Comparison of ENCODE assay signal across 10 mouse cellular contexts in the genomic region with DNA sequence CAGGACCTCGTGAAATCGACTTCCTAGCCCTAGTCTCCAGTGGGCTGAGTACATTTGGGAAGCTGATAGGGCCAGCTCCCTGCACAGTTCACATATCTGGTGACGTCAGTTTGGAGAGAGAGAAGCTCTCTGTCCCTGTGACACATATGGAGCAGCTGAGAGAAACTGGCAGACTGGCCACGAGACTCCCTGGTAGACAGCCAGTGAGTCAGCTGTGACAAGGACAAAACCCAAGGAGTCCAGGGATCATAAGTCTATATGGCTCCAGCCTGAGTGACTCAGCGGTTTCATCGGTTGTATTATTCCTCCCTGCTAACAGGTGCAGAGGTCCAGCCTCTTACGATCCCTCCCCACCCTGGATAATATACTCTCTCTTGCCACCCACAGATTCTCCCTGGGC. TPM values are rescaled to one million over a fixed set of nuclear protein-coding genes. Genes with fewer than 3 reads are reported as not detected.
DNase-seq lines count a peak whose midpoint lies in the region; ATAC-seq lines count a peak whose summit lies in the region.
"Had no signal": no experiment of that assay in that cellular context is flagged by ENCODE, and none has a peak within 500 bp of the region (broad histone marks: within the 10 kb centered on the region; RNA-seq: fewer than 3 reads in every experiment).

No protein-coding gene starts in this region.

- no peaks in the 10 kb centered on the region for H3K27me3 ChIP-seq in embryonic facial prominence, embryonic 14.5 days (replicated peaks; ENCODE audit: control insufficient read depth, insufficient read depth, low read length)
- H3K27me3 ChIP-seq in embryonic facial prominence, embryonic 10.5 days (replicated peaks; ENCODE audit: low read depth, poor library complexity, severe bottlenecking), result no peaks in the 10 kb centered on the region
- no peaks in the 10 kb centered on the region for H3K27me3 ChIP-seq in heart, embryonic 15.5 days
- H3K27me3 ChIP-seq in stomach, embryonic 16.5 days (ENCODE audit: control insufficient read depth, insufficient read depth, low read length), result no peaks in the 10 kb centered on the region
- H3K27me3 ChIP-seq: limb, embryonic 12.5 days had no signal

- no peaks in the 10 kb centered on the region for H3K4me1 ChIP-seq in embryonic facial prominence, embryonic 14.5 days (ENCODE audit: control insufficient read depth, insufficient read depth, low read length)
- peaks cover 9% of the 10 kb centered on the region for H3K4me1 ChIP-seq in embryonic facial prominence, embryonic 10.5 days
- H3K4me1 ChIP-seq in heart, embryonic 15.5 days (replicated peaks), result peaks cover 13% of the 10 kb centered on the region; the same call in 1 of the 2 replicates
- peaks cover 4% of the 10 kb centered on the region; the same call in 1 of the 2 replicates for H3K4me1 ChIP-seq in stomach, embryonic 16.5 days (ENCODE audit: control insufficient read depth, insufficient read depth, low read length)

- ATAC-seq in embryonic facial prominence, embryonic 14.5 days (ENCODE audit: low read depth), result peak; percentile 83; the same call in 1 of the 2 replicates
- peak; percentile 61 for ATAC-seq in heart, embryonic 15.5 days (replicated peaks; ENCODE audit: insufficient number of reproducible peaks, insufficient read depth, low FRiP score, low read depth)
- ATAC-seq in stomach, embryonic 16.5 days (ENCODE audit: insufficient read depth, low FRiP score), result peak; percentile 71

- H3K9ac ChIP-seq in embryonic facial prominence, embryonic 14.5 days (ENCODE audit: low read depth, low read length), result no peak overlapping the region
- no peak overlapping the region for H3K9ac ChIP-seq in heart, embryonic 15.5 days
- no peak overlapping the region for H3K9ac ChIP-seq in stomach, embryonic 16.5 days (ENCODE audit: low read length)
- H3K9ac ChIP-seq: limb, embryonic 12.5 days had no signal

- no peak overlapping the region for H3K4me2 ChIP-seq in embryonic facial prominence, embryonic 14.5 days (ENCODE audit: low read depth, low read length)
- no peak overlapping the region for H3K4me2 ChIP-seq in heart, embryonic 15.5 days
- no peak overlapping the region for H3K4me2 ChIP-seq in stomach, embryonic 16.5 days (ENCODE audit: low read depth, low read length)
- H3K4me2 ChIP-seq: limb, embryonic 12.5 days had no signal

- no peaks in the 10 kb centered on the region for H3K36me3 ChIP-seq in embryonic facial prominence, embryonic 14.5 days (ENCODE audit: control insufficient read depth, insufficient read depth, low read length)
- no peaks in the 10 kb centered on the region for H3K36me3 ChIP-seq in embryonic facial prominence, embryonic 10.5 days (replicated peaks)
- no peaks in the 10 kb centered on the region for H3K36me3 ChIP-seq in heart, embryonic 15.5 days
- no peaks in the 10 kb centered on the region for H3K36me3 ChIP-seq in stomach, embryonic 16.5 days (ENCODE audit: control insufficient read depth, insufficient read depth, low read length)
- H3K36me3 ChIP-seq: limb, embryonic 12.5 days had no signal

- H3K9me3 ChIP-seq in embryonic facial prominence, embryonic 14.5 days (ENCODE audit: control insufficient read depth, low read length), result no peaks in the 10 kb centered on the region
- H3K9me3 ChIP-seq in embryonic facial prominence, embryonic 10.5 days, result no peaks in the 10 kb centered on the region
- H3K9me3 ChIP-seq in heart, embryonic 15.5 days (replicated peaks), result no peaks in the 10 kb centered on the region
- no peaks in the 10 kb centered on the region for H3K9me3 ChIP-seq in stomach, embryonic 16.5 days (replicated peaks; ENCODE audit: control insufficient read depth, low read length)
- H3K9me3 ChIP-seq: limb, embryonic 12.5 days had no signal

- WGBS in embryonic facial prominence, embryonic 14.5 days, result 70% methylated on average over 7 of the region's 7 CpGs
- WGBS in embryonic facial prominence, embryonic 10.5 days, result 82% methylated on average over 7 of the region's 7 CpGs
- 57% methylated on average over 7 of the region's 7 CpGs for WGBS in heart, embryonic 15.5 days
- 60% methylated on average over 7 of the region's 7 CpGs for WGBS in stomach, embryonic 16.5 days

- no peak overlapping the region for H3K27ac ChIP-seq in embryonic facial prominence, embryonic 14.5 days (replicated peaks; ENCODE audit: low read depth, low read length)
- no peak overlapping the region for H3K27ac ChIP-seq in embryonic facial prominence, embryonic 10.5 days (replicated peaks)
- H3K27ac ChIP-seq in heart, embryonic 15.5 days, result no peak overlapping the region
- H3K27ac ChIP-seq in stomach, embryonic 16.5 days (ENCODE audit: low read length), result peak overlapping the region; percentile 52; the same call in 1 of the 2 replicates
- H3K27ac ChIP-seq: limb, embryonic 12.5 days had no signal

- peak; percentile 74 for DNase-seq in embryonic facial prominence, embryonic 14.5 days (ENCODE audit: low spot score)
- no peak for DNase-seq in embryonic facial prominence, embryonic 10.5 days (ENCODE audit: low spot score)
- DNase-seq in right cerebral cortex, adult 18-20 months, result peak; percentile 20
- no peak for DNase-seq in right cerebral cortex, postnatal 4 days
- DNase-seq in thymus, postnatal 10 days (ENCODE audit: low spot score in 2 of 2), result no peak
- no peak for DNase-seq in spleen, postnatal 10 days (ENCODE audit: low spot score in 2 of 2)

- H3K4me3 ChIP-seq in embryonic facial prominence, embryonic 14.5 days (ENCODE audit: low read depth, low read length), result no peak overlapping the region
- no peak overlapping the region for H3K4me3 ChIP-seq in embryonic facial prominence, embryonic 10.5 days
- no peak overlapping the region for H3K4me3 ChIP-seq in heart, embryonic 15.5 days
- no peak overlapping the region for H3K4me3 ChIP-seq in stomach, embryonic 16.5 days (replicated peaks; ENCODE audit: low read length)
- H3K4me3 ChIP-seq: limb, embryonic 12.5 days had no signal

RNA-seq across cellular contexts. Expression of a gene that starts 12.4 kb away (rescaled TPM):
- polyA plus RNA-seq in embryonic facial prominence, embryonic 14.5 days (2014; fragmentation: Nextera tagmentation; extraction: Ambion mirVana), result 27.0 and 30.6 TPM in 2 replicates
- polyA plus RNA-seq in embryonic facial prominence, embryonic 10.5 days (2016; fragmentation: Nextera tagmentation; extraction: Ambion mirVana), result 16.7 and 17.5 TPM in 2 replicates
- 1.1 and 4.2 TPM in 2 replicates for polyA plus RNA-seq in heart, embryonic 15.5 days (2015; fragmentation: Nextera tagmentation; extraction: Ambion mirVana)
- 73.1 and 90.8 TPM in 2 replicates for polyA plus RNA-seq in stomach, embryonic 16.5 days (2015; fragmentation: Nextera tagmentation; extraction: Ambion mirVana)

RNA-seq across cellular contexts. Expression of a gene that starts 26.9 kb away (rescaled TPM):
- 23.2 and 27.8 TPM in 2 replicates for polyA plus RNA-seq in embryonic facial prominence, embryonic 14.5 days (2014; fragmentation: Nextera tagmentation; extraction: Ambion mirVana)
- polyA plus RNA-seq in embryonic facial prominence, embryonic 10.5 days (2016; fragmentation: Nextera tagmentation; extraction: Ambion mirVana), result 18.2 and 18.8 TPM in 2 replicates
- polyA plus RNA-seq in heart, embryonic 15.5 days (2015; fragmentation: Nextera tagmentation; extraction: Ambion mirVana), result 7.7 and 18.1 TPM in 2 replicates
- 83.9 and 89.2 TPM in 2 replicates for polyA plus RNA-seq in stomach, embryonic 16.5 days (2015; fragmentation: Nextera tagmentation; extraction: Ambion mirVana)

RNA-seq across cellular contexts. Expression of a gene that starts 26.9 kb away (rescaled TPM):
- 10.6 and 18.2 TPM in 2 replicates for polyA plus RNA-seq in embryonic facial prominence, embryonic 14.5 days (2014; fragmentation: Nextera tagmentation; extraction: Ambion mirVana)
- polyA plus RNA-seq in embryonic facial prominence, embryonic 10.5 days (2016; fragmentation: Nextera tagmentation; extraction: Ambion mirVana), result 14.8 and 17.0 TPM in 2 replicates
- 6.6 and 11.7 TPM in 2 replicates for polyA plus RNA-seq in heart, embryonic 15.5 days (2015; fragmentation: Nextera tagmentation; extraction: Ambion mirVana)
- polyA plus RNA-seq in stomach, embryonic 16.5 days (2015; fragmentation: Nextera tagmentation; extraction: Ambion mirVana), result 14.1 and 14.8 TPM in 2 replicates

RNA-seq across cellular contexts. Expression of a gene that starts 43.8 kb away (rescaled TPM):
- polyA plus RNA-seq in embryonic facial prominence, embryonic 14.5 days (2014; fragmentation: Nextera tagmentation; extraction: Ambion mirVana), result 0.15 and 0.20 TPM in 2 replicates
- 2.1 and 2.8 TPM in 2 replicates for polyA plus RNA-seq in embryonic facial prominence, embryonic 10.5 days (2016; fragmentation: Nextera tagmentation; extraction: Ambion mirVana)
- 0.43 and 1.9 TPM in 2 replicates for polyA plus RNA-seq in heart, embryonic 15.5 days (2015; fragmentation: Nextera tagmentation; extraction: Ambion mirVana)
- 8.6 and 13.5 TPM in 2 replicates for polyA plus RNA-seq in stomach, embryonic 16.5 days (2015; fragmentation: Nextera tagmentation; extraction: Ambion mirVana)
- polyA plus RNA-seq: cortical plate, adult 2 months had no signal

RNA-seq across cellular contexts. Expression of a gene that starts 49.8 kb away (rescaled TPM):
- polyA plus RNA-seq in embryonic facial prominence, embryonic 14.5 days (2014; fragmentation: Nextera tagmentation; extraction: Ambion mirVana), result 61.3 and 70.3 TPM in 2 replicates
- polyA plus RNA-seq in embryonic facial prominence, embryonic 10.5 days (2016; fragmentation: Nextera tagmentation; extraction: Ambion mirVana), result 39.6 and 41.7 TPM in 2 replicates
- polyA plus RNA-seq in heart, embryonic 15.5 days (2015; fragmentation: Nextera tagmentation; extraction: Ambion mirVana), result 70.0 and 74.5 TPM in 2 replicates
- polyA plus RNA-seq in stomach, embryonic 16.5 days (2015; fragmentation: Nextera tagmentation; extraction: Ambion mirVana), result 70.7 and 73.9 TPM in 2 replicates

Comparison
In these comparisons a context has a peak if more than half of its experiments do, and no peak if none do; other contexts are left out.
1. DNase-seq: peak in embryonic facial prominence, embryonic 14.5 days (single experiment) and right cerebral cortex, adult 18-20 months (single experiment); none in embryonic facial prominence, embryonic 10.5 days (single experiment), right cerebral cortex, postnatal 4 days (single experiment), thymus, postnatal 10 days (0 of 2) and spleen, postnatal 10 days (0 of 2).
2. Peak in every context shown above with its lines, with median percentiles within 50 percentile points of each other: ATAC-seq.